Mouse (Mus musculus) subcutaneous adipose tissue, adult 2 months (tissue): ENCODE data around the gene Phf13. TPM values are rescaled to one million over a fixed set of nuclear protein-coding genes. Genes with fewer than 3 reads are reported as not detected.

Experiments used
- polyA plus RNA-seq: library from polyadenylated mRNA; depleted of rRNA; stranded (reverse); fragments of >200 nt; gene quantifications from 2 replicates; pipeline ENCODE4 v1.2.3, GENCODE M21; 2012; ENCODE audit warnings: low replicate concordance; rRNA removed

Phf13 gene
- polyA plus RNA-seq, result 8.9 and 14.1 TPM in 2 replicates

GRCm38 (mm10) chr4:151996173-151996950 is at the start of gene Phf13:
TSS of gene Phf13 (minus strand) at chr4:151996258.

DNA sequence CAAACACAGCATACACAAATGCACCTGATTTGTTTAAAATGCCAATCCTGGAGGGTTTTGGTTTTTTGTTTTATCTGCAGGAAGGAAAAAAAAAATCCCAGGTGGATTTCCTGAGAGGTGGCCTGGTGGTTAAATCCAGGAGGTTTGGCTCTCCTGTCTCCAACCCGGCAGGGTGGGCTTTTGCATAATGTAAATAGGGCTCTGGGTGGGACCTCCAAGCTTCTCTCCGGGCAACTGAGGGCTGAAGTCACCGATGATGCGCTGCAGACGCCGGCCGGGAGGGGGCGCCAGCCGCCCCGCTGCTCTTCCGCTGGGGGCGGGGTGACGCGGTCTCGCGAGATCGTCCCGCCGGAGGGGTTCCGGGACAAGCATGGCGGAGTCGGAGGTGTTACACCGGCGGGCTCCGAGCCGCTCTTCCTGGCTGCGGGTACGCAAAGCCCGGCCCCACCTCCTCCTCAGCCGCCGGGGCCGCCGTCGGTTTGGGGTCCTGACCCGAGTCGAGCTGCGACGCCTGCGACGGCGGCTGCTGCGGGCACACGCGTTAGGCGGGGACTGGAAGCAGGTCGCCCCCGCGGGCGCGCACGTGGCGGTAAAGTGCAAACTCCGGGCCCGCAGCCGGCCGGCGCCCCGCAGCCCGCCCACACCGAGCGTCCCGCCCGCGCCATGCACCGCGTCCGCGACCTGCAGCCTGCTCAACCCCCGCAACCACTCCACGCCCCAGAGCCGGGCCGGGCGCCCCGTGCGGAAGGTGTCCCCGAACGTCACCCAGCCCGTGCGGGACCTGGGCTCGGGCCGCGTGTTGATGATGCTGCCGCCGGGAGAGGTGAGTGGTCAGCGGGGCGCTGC is 43.1 kb upstream of the Phf13 start, which contains the start of gene Nol9:
Nol9 (plus strand) TSS at position 337 of the 846 bp plus-strand sequence.

DNA sequence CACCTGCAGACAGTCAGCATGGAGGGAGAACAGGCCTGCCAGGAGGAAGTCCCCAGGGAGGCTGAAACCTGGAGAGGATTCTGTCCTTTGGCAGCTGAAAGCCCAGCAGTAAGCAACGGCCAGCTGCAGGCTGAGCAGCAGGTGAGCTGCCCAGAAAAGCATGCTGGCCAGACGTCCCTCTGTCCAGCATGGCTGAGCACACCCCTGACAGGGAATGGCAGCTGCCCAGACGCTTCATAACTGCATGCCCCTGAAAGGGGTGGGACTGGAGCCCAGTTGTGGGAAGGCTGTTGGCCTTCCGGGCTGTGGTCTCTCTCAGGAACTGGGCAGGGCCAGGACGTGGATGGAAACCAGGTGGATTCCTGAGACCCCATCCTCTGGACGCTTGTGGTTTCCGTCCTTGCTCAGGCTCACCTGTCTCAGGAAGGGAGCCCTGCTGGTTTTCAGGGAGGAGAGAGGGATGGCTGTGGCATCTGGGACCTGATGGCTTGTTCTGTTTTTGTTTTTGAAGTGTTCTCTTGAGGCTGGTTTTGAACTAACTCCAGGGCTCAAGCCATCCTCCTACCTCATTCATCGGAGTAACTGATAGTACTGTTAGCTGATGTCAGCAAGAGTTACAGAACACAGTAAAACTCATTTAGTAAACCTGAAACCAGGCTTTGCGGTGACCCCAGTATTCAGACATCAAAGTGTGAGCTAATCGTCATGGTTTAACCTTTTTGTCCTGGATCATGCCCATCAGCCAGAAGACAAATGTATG is 42.3 kb upstream of the Phf13 start, which contains the start of gene Tas1r1:
Tas1r1 (minus strand) TSS at position 344 of the 760 bp plus-strand sequence.

DNA sequence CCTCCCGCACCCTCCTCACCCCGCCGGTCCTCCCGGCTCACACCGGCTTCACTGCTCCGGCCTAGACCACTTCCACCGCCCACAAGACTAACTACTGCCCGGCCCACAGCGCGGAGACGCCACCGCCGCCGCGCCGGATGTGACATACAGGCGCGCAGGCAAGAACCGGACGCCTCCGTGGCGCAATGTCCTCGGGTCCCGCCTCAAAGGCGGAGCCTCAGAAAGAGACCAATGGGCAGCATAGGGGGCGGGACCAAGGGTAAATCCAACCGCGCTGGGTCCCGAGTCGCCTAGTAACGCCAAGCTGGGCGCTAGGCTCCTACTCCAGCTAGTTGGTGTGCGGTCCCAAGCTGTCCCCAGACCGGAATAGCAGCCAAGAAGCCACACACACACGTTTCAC is 31.5 kb upstream of the Phf13 start, which contains the start of gene Zbtb48:
Zbtb48 (minus strand) TSS at position 148 of the 400 bp plus-strand sequence.

DNA sequence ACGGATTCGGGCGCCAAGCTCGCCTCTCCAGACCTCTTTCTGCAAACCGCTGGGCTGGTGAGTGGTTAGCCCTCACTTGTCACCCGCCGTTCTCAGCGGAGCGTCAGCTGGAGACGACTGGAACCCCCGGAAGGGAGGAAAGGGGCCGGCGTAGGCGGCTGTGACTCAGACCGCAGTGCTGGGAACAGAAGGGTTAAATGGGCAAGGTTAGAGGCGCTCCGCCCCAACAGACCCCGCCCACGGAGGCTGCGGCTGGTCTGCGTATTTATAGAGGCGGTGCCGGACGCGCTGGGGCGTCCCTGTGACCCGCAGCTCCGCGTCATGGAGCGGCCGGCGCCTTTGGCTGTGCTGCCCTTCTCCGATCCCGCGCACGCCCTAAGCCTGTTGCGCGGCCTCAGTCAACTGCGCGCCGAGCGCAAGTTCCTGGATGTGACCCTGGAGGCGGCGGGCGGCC is 12.6 kb upstream of the Phf13 start, which contains the start of gene Klhl21:
Klhl21 (plus strand) TSS at position 182 of the 454 bp plus-strand sequence.

DNA sequence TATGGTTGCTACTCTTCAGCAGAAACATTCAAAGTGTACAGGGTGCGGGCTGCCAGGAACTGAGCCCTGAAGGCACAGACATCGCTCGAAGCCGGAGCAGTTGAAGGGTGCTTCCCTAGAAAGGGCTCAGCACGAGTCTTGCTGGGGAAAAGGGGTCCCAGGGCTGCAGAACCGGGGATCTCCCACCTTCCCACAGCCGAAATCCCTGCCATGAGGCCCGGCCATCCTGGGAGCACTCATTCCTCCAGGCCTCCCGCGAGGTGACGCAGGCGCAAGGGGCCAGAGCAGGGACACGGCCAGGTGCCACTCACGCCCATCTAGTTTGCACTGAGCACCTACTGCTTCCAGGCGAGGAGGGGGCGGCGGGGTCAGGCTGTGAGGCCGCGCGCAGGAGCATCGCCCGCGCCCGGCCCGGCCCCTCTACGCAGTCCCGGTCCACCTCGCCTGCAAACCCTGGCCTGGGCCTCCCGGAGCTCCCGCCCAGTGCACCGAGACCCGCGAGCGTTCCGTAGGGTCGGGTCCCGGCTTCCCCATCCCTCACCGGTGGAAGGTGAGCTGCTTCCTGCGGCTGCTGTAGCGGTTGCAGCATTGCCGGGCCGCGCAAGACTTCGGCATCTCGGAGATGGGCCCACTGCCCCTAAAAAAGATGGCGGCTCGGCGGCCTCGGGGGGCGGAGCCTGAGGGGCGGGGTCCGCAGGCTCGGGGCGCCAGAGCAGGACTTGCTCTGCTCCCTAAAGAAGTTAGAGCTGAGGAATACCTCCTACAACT is 7.5 kb downstream of the Phf13 start, which contains the start of gene Thap3:
Thap3 (minus strand) TSS at position 656 of the 768 bp plus-strand sequence.

Other genes starting within 250 kb of the Phf13 start
- 8.3 and 9.9 TPM in 2 replicates for gene Camta1, start 134.4 kb downstream of the Phf13 start, polyA plus RNA-seq
- gene Dnajc11, start 62.6 kb downstream of the Phf13 start, polyA plus RNA-seq, result 65.3 and 78.6 TPM in 2 replicates
- gene Thap3, start 7.3 kb downstream of the Phf13 start, polyA plus RNA-seq, result 46.6 and 79.4 TPM in 2 replicates
- gene Klhl21, start 12.5 kb upstream of the Phf13 start, polyA plus RNA-seq, result 17.3 and 29.5 TPM in 2 replicates
- gene Zbtb48, start 31.4 kb upstream of the Phf13 start, polyA plus RNA-seq, result 9.9 and 17.5 TPM in 2 replicates
- 0.03 and 0.13 TPM in 2 replicates for gene Tas1r1, start 42.3 kb upstream of the Phf13 start, polyA plus RNA-seq
- gene Nol9, start 43.1 kb upstream of the Phf13 start, polyA plus RNA-seq, result 10.8 and 30.9 TPM in 2 replicates
- gene Plekhg5, start 76.2 kb upstream of the Phf13 start, polyA plus RNA-seq, result 33.9 and 54.3 TPM in 2 replicates
- 7.3 and 12.8 TPM in 2 replicates for gene Tnfrsf25, start 119.7 kb upstream of the Phf13 start, polyA plus RNA-seq
- 1.2 and 4.9 TPM in 2 replicates for gene Espn, start 156.1 kb upstream of the Phf13 start, polyA plus RNA-seq
- 0.14 TPM in 1 of 2 replicates, not detected in the other for gene Hes2, start 162.6 kb upstream of the Phf13 start, polyA plus RNA-seq
- 32.2 and 38.4 TPM in 2 replicates for gene Acot7, start 181.9 kb upstream of the Phf13 start, polyA plus RNA-seq